Mouse (Mus musculus): ENCODE measurements around the gene Asb12.

DNA sequence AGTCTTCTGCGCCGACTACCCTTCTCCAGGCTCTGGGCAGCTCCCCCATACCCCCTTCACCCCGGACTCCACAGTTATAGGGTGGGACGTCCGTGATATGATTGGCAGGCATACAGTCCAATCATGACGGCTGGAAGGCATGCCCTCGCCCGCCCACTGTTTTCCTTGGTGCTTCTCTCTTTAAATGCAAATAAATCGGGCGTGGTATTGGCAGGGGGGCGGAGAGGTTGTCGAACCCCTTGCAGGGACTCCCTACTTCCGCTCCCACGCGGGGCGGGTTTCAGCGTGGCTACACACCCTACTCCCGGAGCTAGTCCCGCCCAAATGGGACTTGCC, 113.0 kb downstream of the Asb12 start, which contains the start of gene Amer1:
- TF ChIP-seq EP300 (optimal IDR thresholded peaks at IDR 0.05): no peak
- no peak for TF ChIP-seq CTCF (IDR thresholded peaks at IDR 0.05; ENCODE audit: low read depth)
